In genomic region chr15:99714858-99715257, GRCm38 (mm10) we compare ENCODE assay signal across 9 mouse cellular contexts. TPM values are rescaled to one million over a fixed set of nuclear protein-coding genes. Genes with fewer than 3 reads are reported as not detected.
DNase-seq lines count a peak whose midpoint lies in the region; ATAC-seq and TF ChIP-seq lines count a peak whose summit lies in the region.
"Had no signal": no experiment of that assay in that cellular context is flagged by ENCODE, and none has a peak within 500 bp of the region (broad histone marks: within the 10 kb centered on the region; RNA-seq: fewer than 3 reads in every experiment).

No protein-coding gene starts in this region.

- no peaks in the 10 kb centered on the region for H3K27me3 ChIP-seq in ES-Bruce4 (ENCODE audit: control insufficient read depth, insufficient read depth, low read length, poor library complexity, severe bottlenecking)
- H3K27me3 ChIP-seq in forebrain, embryonic 14.5 days (replicated peaks; ENCODE audit: control insufficient read depth, insufficient read depth, low read length), result no peaks in the 10 kb centered on the region
- no peaks in the 10 kb centered on the region for H3K27me3 ChIP-seq in liver, embryonic 16.5 days (ENCODE audit: control insufficient read depth, insufficient read depth, low read depth, low read length)
- H3K27me3 ChIP-seq in neural tube, embryonic 13.5 days, result no peaks in the 10 kb centered on the region
- H3K27me3 ChIP-seq in thymus, adult 2 months (ENCODE audit: control insufficient read depth, insufficient read depth, low read length), result no peaks in the 10 kb centered on the region

- H3K4me1 ChIP-seq in ES-Bruce4 (ENCODE audit: control insufficient read depth, insufficient read depth, low read length), result peaks cover 10% of the 10 kb centered on the region
- peaks cover 10% of the 10 kb centered on the region; the same call in 1 of the 2 replicates for H3K4me1 ChIP-seq in forebrain, embryonic 14.5 days (ENCODE audit: control insufficient read depth, insufficient read depth, low read length)
- peaks cover 21% of the 10 kb centered on the region for H3K4me1 ChIP-seq in liver, embryonic 16.5 days (ENCODE audit: control insufficient read depth, low read depth, low read length)
- H3K4me1 ChIP-seq in neural tube, embryonic 13.5 days (replicated peaks), result peaks cover 51% of the 10 kb centered on the region
- H3K4me1 ChIP-seq in thymus, adult 2 months (replicated peaks; ENCODE audit: control insufficient read depth, insufficient read depth, low read length), result peaks cover 6% of the 10 kb centered on the region

- no peak overlapping the region for H3K4me2 ChIP-seq in forebrain, embryonic 14.5 days (ENCODE audit: low read length)
- peak overlapping the region; percentile 15; the same call in 1 of the 2 replicates for H3K4me2 ChIP-seq in liver, embryonic 16.5 days (ENCODE audit: low read depth, low read length)
- H3K4me2 ChIP-seq in neural tube, embryonic 13.5 days, result no peak overlapping the region

- no peak overlapping the region for H3K9ac ChIP-seq in ES-Bruce4 (ENCODE audit: low read depth, poor library complexity, severe bottlenecking)
- no peak overlapping the region for H3K9ac ChIP-seq in forebrain, embryonic 14.5 days (ENCODE audit: low read length)
- no peak overlapping the region for H3K9ac ChIP-seq in liver, embryonic 16.5 days (ENCODE audit: low read depth, low read length)
- no peak overlapping the region for H3K9ac ChIP-seq in neural tube, embryonic 13.5 days

- WGBS in forebrain, embryonic 14.5 days, result 50% methylated on average over 7 of the region's 7 CpGs
- WGBS in liver, embryonic 16.5 days (ENCODE audit: insufficient replicate concordance), result 35% methylated on average over 7 of the region's 7 CpGs
- 53% methylated on average over 7 of the region's 7 CpGs for WGBS in neural tube, embryonic 13.5 days
- 70% methylated on average over 7 of the region's 7 CpGs for WGBS in thymus, adult 2 months

- peak; percentile 93 for TF ChIP-seq CTCF in ES-Bruce4 (IDR thresholded peaks at IDR 0.05; ENCODE audit: low read depth, low read length)
- peak; percentile 78; the same call in 1 of the 2 replicates for TF ChIP-seq CTCF in thymus, adult 2 months (IDR thresholded peaks at IDR 0.05; ENCODE audit: borderline replicate concordance, control insufficient read depth, extremely low read depth, insufficient read depth, low read length, poor library complexity)

- peak; percentile 55 for ATAC-seq in forebrain, embryonic 14.5 days
- peak; percentile 14 for ATAC-seq in liver, embryonic 16.5 days (ENCODE audit: low read depth)
- peak; percentile 21; the same call in 1 of the 2 replicates for ATAC-seq in neural tube, embryonic 13.5 days (ENCODE audit: low read depth)

- no peaks in the 10 kb centered on the region for H3K9me3 ChIP-seq in ES-Bruce4 (replicated peaks; ENCODE audit: control insufficient read depth, insufficient read depth, low read length, poor library complexity, severe bottlenecking)
- no peaks in the 10 kb centered on the region for H3K9me3 ChIP-seq in forebrain, embryonic 14.5 days (replicated peaks; ENCODE audit: control insufficient read depth, low read length)
- H3K9me3 ChIP-seq in liver, embryonic 16.5 days (replicated peaks; ENCODE audit: control insufficient read depth, low read length), result no peaks in the 10 kb centered on the region
- H3K9me3 ChIP-seq in neural tube, embryonic 13.5 days, result no peaks in the 10 kb centered on the region

- no peak overlapping the region for H3K4me3 ChIP-seq in ES-Bruce4 (ENCODE audit: low read depth, low read length)
- H3K4me3 ChIP-seq in forebrain, embryonic 14.5 days (ENCODE audit: low read depth, low read length), result no peak overlapping the region
- H3K4me3 ChIP-seq in liver, embryonic 16.5 days (ENCODE audit: low read depth, low read length), result no peak overlapping the region
- no peak overlapping the region for H3K4me3 ChIP-seq in neural tube, embryonic 13.5 days
- no peak overlapping the region for H3K4me3 ChIP-seq in thymus, adult 2 months (ENCODE audit: control insufficient read depth, insufficient read depth, low read length)

- peaks cover 16% of the 10 kb centered on the region for H3K36me3 ChIP-seq in ES-Bruce4 (ENCODE audit: control insufficient read depth, insufficient read depth, low read length, poor library complexity, severe bottlenecking)
- H3K36me3 ChIP-seq in forebrain, embryonic 14.5 days (ENCODE audit: control insufficient read depth, insufficient read depth, low read length), result peaks cover 66% of the 10 kb centered on the region
- peaks cover 7% of the 10 kb centered on the region for H3K36me3 ChIP-seq in liver, embryonic 16.5 days (ENCODE audit: control insufficient read depth, insufficient read depth)
- H3K36me3 ChIP-seq in neural tube, embryonic 13.5 days, result peaks cover 60% of the 10 kb centered on the region
- peaks cover 29% of the 10 kb centered on the region for H3K36me3 ChIP-seq in thymus, adult 2 months (ENCODE audit: control insufficient read depth, insufficient read depth, low read length)

- TF ChIP-seq POLR2A in ES-Bruce4 (IDR thresholded peaks at IDR 0.05; ENCODE audit: insufficient read depth, low read length), result no peak
- TF ChIP-seq POLR2A in thymus, adult 2 months (IDR thresholded peaks at IDR 0.05; ENCODE audit: control insufficient read depth, extremely low read depth, insufficient read depth, low read length, poor library complexity), result no peak

- intact Hi-C loops in heart, postnatal 10 days (cut with DNase I), result loop anchor here (2.0 kb wide), 1 partner anchor 64 kb away; no protein-coding TSS in a partner anchor

- no peak overlapping the region for H3K27ac ChIP-seq in ES-Bruce4 (ENCODE audit: insufficient read depth, low read length)
- peak overlapping the region; percentile 87 for H3K27ac ChIP-seq in forebrain, embryonic 14.5 days (ENCODE audit: low read depth, low read length)
- peak overlapping the region; percentile 5; the same call in 1 of the 2 replicates for H3K27ac ChIP-seq in liver, embryonic 16.5 days (ENCODE audit: low read length)
- H3K27ac ChIP-seq in neural tube, embryonic 13.5 days (replicated peaks), result peak overlapping the region; percentile 78
- H3K27ac ChIP-seq in thymus, adult 2 months (ENCODE audit: control insufficient read depth, insufficient read depth, low read length), result no peak overlapping the region

- TF ChIP-seq EP300 in ES-Bruce4 (IDR thresholded peaks at IDR 0.05; ENCODE audit: insufficient read depth, low read depth, low read length), result no peak

- DNase-seq in c-Kit-positive CD71-positive TER-119-positive erythroid progenitor cells, embryonic 14.5 days (ENCODE audit: low spot score), result peak; percentile 66
- peak; percentile 87 for DNase-seq in forebrain, embryonic 14.5 days (ENCODE audit: low spot score)
- peak; percentile 87 to 88 for DNase-seq in heart, postnatal 10 days
- peak; percentile 86 to 89 for DNase-seq in kidney, postnatal 36 days
- DNase-seq in thymus, adult 2 months, result peak; percentile 72

RNA-seq across cellular contexts. Expression of gene Gpd1, which starts 2.5 kb away (rescaled TPM):
- 0.28 and 1.9 TPM in 2 replicates for polyA plus RNA-seq in ES-Bruce4 (2011; ENCODE audit: insufficient read depth, insufficient read length, low read depth, missing spikeins)
- polyA plus RNA-seq in forebrain, embryonic 14.5 days (2014; fragmentation: Nextera tagmentation; extraction: Ambion mirVana), result 0.77 and 1.2 TPM in 2 replicates
- total RNA-seq in heart, postnatal 10 days (2021), result 100 to 1,000 TPM in 1 of 2 experiments, 10 to 100 TPM in 1; 74.8 to 238 TPM
- 36.3 and 42.2 TPM in 2 replicates for polyA plus RNA-seq in liver, embryonic 16.5 days (2015; fragmentation: Nextera tagmentation; extraction: Ambion mirVana)
- polyA plus RNA-seq in neural tube, embryonic 13.5 days (2015; fragmentation: Nextera tagmentation; extraction: Ambion mirVana), result 1.6 and 1.8 TPM in 2 replicates
- 108 and 187 TPM in 2 replicates for polyA plus RNA-seq in thymus, adult 2 months (2012; rRNA removed)

RNA-seq across cellular contexts. Expression of gene Gm17349, which starts 9.6 kb away (rescaled TPM):
- not detected in 2 replicates for polyA plus RNA-seq in ES-Bruce4 (2011; ENCODE audit: insufficient read depth, insufficient read length, low read depth, missing spikeins)
- not detected in 2 replicates for polyA plus RNA-seq in forebrain, embryonic 14.5 days (2014; fragmentation: Nextera tagmentation; extraction: Ambion mirVana)
- 1 to 10 TPM; 4.7 to 5.5 TPM for total RNA-seq in heart, postnatal 10 days (2021)
- not detected in 2 replicates for polyA plus RNA-seq in liver, embryonic 16.5 days (2015; fragmentation: Nextera tagmentation; extraction: Ambion mirVana)
- not detected in 2 replicates for polyA plus RNA-seq in neural tube, embryonic 13.5 days (2015; fragmentation: Nextera tagmentation; extraction: Ambion mirVana)
- polyA plus RNA-seq in thymus, adult 2 months (2012; rRNA removed), result not detected in 2 replicates
- polyA plus RNA-seq: gonadal fat pad, adult 2 months had no signal

RNA-seq across cellular contexts. Expression of gene Cox14, which starts 10.6 kb away (rescaled TPM):
- polyA plus RNA-seq in ES-Bruce4 (2011; ENCODE audit: insufficient read depth, insufficient read length, low read depth, missing spikeins), result 36.3 and 37.8 TPM in 2 replicates
- 195 and 238 TPM in 2 replicates for polyA plus RNA-seq in forebrain, embryonic 14.5 days (2014; fragmentation: Nextera tagmentation; extraction: Ambion mirVana)
- total RNA-seq in heart, postnatal 10 days (2021), result 100 to 1,000 TPM; 212 to 221 TPM
- 71.0 and 77.1 TPM in 2 replicates for polyA plus RNA-seq in liver, embryonic 16.5 days (2015; fragmentation: Nextera tagmentation; extraction: Ambion mirVana)
- polyA plus RNA-seq in neural tube, embryonic 13.5 days (2015; fragmentation: Nextera tagmentation; extraction: Ambion mirVana), result 170 and 181 TPM in 2 replicates
- 227 and 284 TPM in 2 replicates for polyA plus RNA-seq in thymus, adult 2 months (2012; rRNA removed)

RNA-seq across cellular contexts. Expression of gene Smarcd1, which starts 12.9 kb away (rescaled TPM):
- 92.3 and 100 TPM in 2 replicates for polyA plus RNA-seq in ES-Bruce4 (2011; ENCODE audit: insufficient read depth, insufficient read length, low read depth, missing spikeins)
- polyA plus RNA-seq in forebrain, embryonic 14.5 days (2014; fragmentation: Nextera tagmentation; extraction: Ambion mirVana), result 90.7 and 98.1 TPM in 2 replicates
- 10 to 100 TPM; 39.2 to 40.2 TPM for total RNA-seq in heart, postnatal 10 days (2021)
- polyA plus RNA-seq in liver, embryonic 16.5 days (2015; fragmentation: Nextera tagmentation; extraction: Ambion mirVana), result 4.0 and 4.5 TPM in 2 replicates
- 117 and 134 TPM in 2 replicates for polyA plus RNA-seq in neural tube, embryonic 13.5 days (2015; fragmentation: Nextera tagmentation; extraction: Ambion mirVana)
- polyA plus RNA-seq in thymus, adult 2 months (2012; rRNA removed), result 106 and 111 TPM in 2 replicates

RNA-seq across cellular contexts. Expression of gene Asic1, which starts 44.7 kb away (rescaled TPM):
- 3.9 and 4.1 TPM in 2 replicates for polyA plus RNA-seq in ES-Bruce4 (2011; ENCODE audit: insufficient read depth, insufficient read length, low read depth, missing spikeins)
- 15.6 and 18.9 TPM in 2 replicates for polyA plus RNA-seq in forebrain, embryonic 14.5 days (2014; fragmentation: Nextera tagmentation; extraction: Ambion mirVana)
- total RNA-seq in heart, postnatal 10 days (2021), result under 1 TPM; 0.69 to 0.72 TPM
- polyA plus RNA-seq in liver, embryonic 16.5 days (2015; fragmentation: Nextera tagmentation; extraction: Ambion mirVana), result 0.14 and 0.30 TPM in 2 replicates
- 76.0 and 77.8 TPM in 2 replicates for polyA plus RNA-seq in neural tube, embryonic 13.5 days (2015; fragmentation: Nextera tagmentation; extraction: Ambion mirVana)
- polyA plus RNA-seq in thymus, adult 2 months (2012; rRNA removed), result 0.13 and 0.19 TPM in 2 replicates

Comparison
In these comparisons a context has a peak if more than half of its experiments do, and no peak if none do; other contexts are left out.
1. H3K27ac ChIP-seq: peak in forebrain, embryonic 14.5 days (single experiment), liver, embryonic 16.5 days (single experiment) and neural tube, embryonic 13.5 days (single experiment); none in ES-Bruce4 (single experiment) and thymus, adult 2 months (single experiment).
2. RNA of gene Gpd1, which starts 2.5 kb away (polyA plus RNA-seq): 108 to 187 TPM in thymus, adult 2 months and 36.3 to 42.2 TPM in liver, embryonic 16.5 days; 1.6 to 1.8 TPM in neural tube, embryonic 13.5 days, 0.77 to 1.2 TPM in forebrain, embryonic 14.5 days and 0.28 to 1.9 TPM in ES-Bruce4; every median in the first group is over 10 times any median in the second.
3. Peak in every context shown above with its lines, with median percentiles within 50 percentile points of each other: DNase-seq and ATAC-seq.